Mouse (Mus musculus): ENCODE measurements around the gene Ostm1.

GRCm38 (mm10) chr10:42562272-42562671 lies 21.4 kb upstream of the Ostm1 start:
- TF ChIP-seq CTCF (IDR thresholded peaks at IDR 0.05) (no peak), EP300 (IDR thresholded peaks at IDR 0.05) (no peak)
